Mouse (Mus musculus) embryonic facial prominence, embryonic 12.5 days (tissue): ENCODE data around the gene Galk2. TPM values are rescaled to one million over a fixed set of nuclear protein-coding genes. Genes with fewer than 3 reads are reported as not detected.

Experiments
- ATAC-seq: fragments of 200-750 bp; cut with Nextera tagmentation; 2 replicates; pipeline ENCODE4 v1.8.0; 2017; ENCODE audit not compliant: insufficient number of reproducible peaks, insufficient read depth, low FRiP score, low TSS enrichment
- H3K27ac ChIP-seq: fragments of 300-500 bp; sonication (generic); 2 replicates; pipeline ENCODE4 v1.5.1; 2016; ENCODE audit warnings: mild to moderate bottlenecking
- H3K27me3 ChIP-seq: fragments of 300-500 bp; sonication (generic); 2 replicates; pipeline ENCODE4 v1.6.1; 2016; ENCODE audit warnings: mild to moderate bottlenecking, moderate library complexity
- H3K36me3 ChIP-seq: fragments of 300-500 bp; sonication (generic); 2 replicates; pipeline ENCODE4 v1.6.1; 2016; ENCODE audit warnings: mild to moderate bottlenecking
- H3K4me1 ChIP-seq: fragments of 300-500 bp; sonication (generic); 2 replicates; pipeline ENCODE4 v1.6.1; 2016
- H3K4me2 ChIP-seq: fragments of 300-500 bp; sonication (generic); replicated peaks from 2 replicates; pipeline ENCODE4 v1.6.1; 2016; ENCODE audit warnings: mild to moderate bottlenecking, moderate library complexity
- H3K4me3 ChIP-seq: fragments of 300-500 bp; sonication (generic); 2 replicates; pipeline ENCODE4 v1.5.1; 2016; ENCODE audit warnings: mild to moderate bottlenecking
- H3K9ac ChIP-seq: fragments of 300-500 bp; sonication (generic); 2 replicates; pipeline ENCODE4 v1.6.1; 2016; ENCODE audit warnings: mild to moderate bottlenecking, moderate library complexity
- H3K9me3 ChIP-seq: fragments of 300-500 bp; sonication (generic); 2 replicates; pipeline ENCODE4 v1.6.1; 2016; ENCODE audit warnings: mild to moderate bottlenecking, moderate library complexity
- WGBS: fragments of 180-500 bp; shearing (Covaris S2); methylation state at CpG from one replicate; pipeline ENCODE4 v1.1.7; 2016; 5-methylcytosine and 5-hydroxymethylcytosine counted together
- polyA plus RNA-seq: library from polyadenylated mRNA; unstranded; fragments of >200 nt; fragmentation: Nextera tagmentation; extraction: Ambion mirVana; gene quantifications from 2 replicates; pipeline ENCODE4 v1.2.1, GENCODE M21; 2016

The Galk2 gene
- polyA plus RNA-seq, 1 experiment from 2014 or later = 40.3 TPM

DNA sequence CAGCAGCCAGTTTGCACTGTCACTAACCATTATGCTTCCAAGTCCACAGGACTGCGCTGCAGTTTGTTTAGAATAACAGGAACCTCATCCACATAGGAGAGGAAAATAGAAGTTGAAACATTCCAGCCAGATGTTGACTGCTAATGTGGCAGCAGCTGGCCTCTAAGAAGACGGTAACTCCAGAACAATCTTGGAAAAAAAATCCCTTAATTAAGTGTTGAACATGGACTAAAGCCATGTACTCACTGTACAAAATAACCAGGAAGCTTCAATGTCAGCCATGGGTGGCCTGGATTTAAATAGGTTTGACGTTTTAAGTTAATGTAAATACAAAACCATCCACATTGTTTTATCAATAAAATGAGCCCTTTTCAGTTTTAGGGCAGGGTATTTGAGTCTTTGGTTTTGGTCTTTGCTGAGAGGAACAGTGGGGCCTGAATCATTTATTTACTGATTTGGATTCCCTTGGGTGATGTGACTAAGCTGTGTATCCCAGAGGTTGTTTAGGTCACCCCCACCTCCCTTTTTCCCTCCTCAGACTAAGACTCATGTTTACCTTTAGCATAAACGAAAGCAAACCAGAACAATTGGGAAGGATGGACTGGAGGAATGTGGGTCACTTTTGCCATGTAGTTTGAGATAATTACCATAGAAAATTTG, 47.6 kb downstream of the Galk2 start:
- Histone ChIP-seq H3K4me1 (no peaks in the 10 kb centered on the region), H3K4me2 (no peak overlapping the region), H3K27me3 (no peaks in the 10 kb centered on the region), H3K36me3 (0 out of 2 replicates have a peak, but pooled peaks cover 11% of the 10 kb centered on the region), H3K9ac (no peak overlapping the region), H3K27ac (no peak overlapping the region), H3K9me3 (no peaks in the 10 kb centered on the region), H3K4me3 (no peak overlapping the region)
- WGBS = 67% methylated on average over 4 of the region's 4 CpGs
- no peak for ATAC-seq

DNA sequence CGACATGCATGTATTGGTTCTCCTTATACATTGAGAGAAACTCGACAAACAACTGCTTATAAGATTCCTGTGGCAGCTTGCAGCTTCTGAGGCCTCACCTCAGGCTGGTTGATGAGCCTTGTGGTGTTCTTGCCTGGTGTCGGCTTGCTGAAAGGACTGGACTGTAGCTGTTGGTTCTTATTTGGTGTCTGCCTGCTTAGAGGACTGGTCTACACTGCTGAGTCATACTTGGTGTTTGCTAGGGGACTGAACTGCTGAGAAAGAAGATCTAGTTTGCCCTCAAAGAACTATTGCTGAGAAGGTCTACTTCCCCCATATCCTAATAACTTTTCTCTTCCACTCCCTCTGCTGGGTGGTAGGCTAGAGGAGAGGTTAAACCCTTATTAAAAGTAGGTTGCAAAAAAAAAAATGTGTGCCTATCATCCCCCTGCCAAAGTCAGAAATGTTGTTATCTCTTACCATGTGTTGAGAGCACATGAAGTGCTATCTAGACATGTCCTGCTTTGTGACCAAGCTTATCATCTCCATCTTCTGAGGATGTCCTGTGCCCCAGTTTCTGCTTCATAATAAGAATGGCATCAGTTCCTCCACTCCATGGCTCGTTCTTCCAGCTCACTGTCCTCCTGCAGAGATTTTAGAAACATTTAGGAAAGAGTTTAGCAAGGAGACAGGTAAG, 48.8 kb downstream of the Galk2 start:
- Histone ChIP-seq H3K36me3 (0 out of 2 replicates have a peak, but pooled peaks cover 11% of the 10 kb centered on the region), H3K9me3 (no peaks in the 10 kb centered on the region), H3K9ac (no peak overlapping the region), H3K4me2 (no peak overlapping the region), H3K27me3 (no peaks in the 10 kb centered on the region), H3K27ac (no peak overlapping the region), H3K4me1 (no peaks in the 10 kb centered on the region), H3K4me3 (no peak overlapping the region)
- 83% methylated on average over 4 of the region's 4 CpGs for WGBS
- no peak for ATAC-seq

DNA sequence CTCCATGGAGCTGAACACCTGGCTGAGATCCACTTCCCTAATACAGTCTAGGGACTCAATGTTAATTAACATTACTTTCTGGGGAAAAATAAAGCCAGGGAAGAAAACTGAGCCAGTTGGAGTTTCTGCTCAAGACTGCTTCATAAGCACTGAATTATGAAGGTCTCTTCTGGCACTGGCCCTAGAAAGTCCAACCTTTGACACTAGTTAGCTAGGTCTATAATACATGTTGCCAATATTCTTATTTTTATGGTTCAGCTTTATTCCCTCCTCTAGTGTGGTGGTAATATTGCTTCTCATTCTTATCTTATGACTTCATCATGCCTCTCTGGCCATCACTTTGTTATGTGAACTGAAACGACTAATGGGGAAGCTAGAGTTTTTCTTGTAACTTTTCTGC, 55.3 kb downstream of the Galk2 start:
- no peak overlapping the region for H3K27ac ChIP-seq
- 70% methylated on average over 1 of the region's 1 CpGs for WGBS
- H3K27me3 ChIP-seq = no peaks in the 10 kb centered on the region
- ATAC-seq = no peak
- no peaks in the 10 kb centered on the region for H3K9me3 ChIP-seq
- H3K4me1 ChIP-seq = peaks cover 14% of the 10 kb centered on the region; the same call in 1 of the 2 replicates
- no peak overlapping the region for H3K4me3 ChIP-seq
- no peak overlapping the region for H3K9ac ChIP-seq
- H3K4me2 ChIP-seq = no peak overlapping the region
- H3K36me3 ChIP-seq = no peaks in the 10 kb centered on the region

DNA sequence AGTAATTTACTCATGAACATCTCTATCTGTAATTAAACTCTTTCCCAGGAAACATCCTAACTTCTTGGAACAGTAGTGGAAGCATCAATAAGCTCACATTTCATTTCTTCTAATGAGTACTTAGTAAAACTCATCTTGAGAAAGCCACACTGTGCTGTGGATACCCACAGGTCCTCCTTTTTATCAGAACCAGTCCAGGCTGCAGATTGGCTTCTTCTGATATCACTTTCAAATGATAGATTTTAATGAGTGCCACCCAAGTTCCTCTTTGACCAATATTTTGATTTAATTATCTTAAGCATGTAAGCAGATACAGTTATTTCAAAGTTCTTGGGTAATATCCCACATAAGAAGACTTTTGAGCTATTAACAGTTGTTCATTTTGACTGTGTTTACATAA, 55.8 kb downstream of the Galk2 start:
- Histone ChIP-seq H3K36me3 (no peaks in the 10 kb centered on the region), H3K4me3 (no peak overlapping the region), H3K27me3 (no peaks in the 10 kb centered on the region), H3K9me3 (no peaks in the 10 kb centered on the region), H3K27ac (no peak overlapping the region), H3K9ac (no peak overlapping the region), H3K4me2 (no peak overlapping the region), H3K4me1 (peaks cover 14% of the 10 kb centered on the region; the same call in 1 of the 2 replicates)
- ATAC-seq = no peak

- Histone ChIP-seq H3K27ac (no peak overlapping the region), H3K4me2 (no peak overlapping the region), H3K4me3 (no peak overlapping the region), H3K9ac (no peak overlapping the region), H3K4me1 (peaks cover 14% of the 10 kb centered on the region; the same call in 1 of the 2 replicates), H3K27me3 (no peaks in the 10 kb centered on the region), H3K9me3 (no peaks in the 10 kb centered on the region), H3K36me3 (no peaks in the 10 kb centered on the region)
- WGBS = 53% methylated on average over 11 of the region's 11 CpGs
- 0 out of 2 replicates have a peak, but pooled peaks have one; percentile 35 for ATAC-seq
These were observed 57.9 kb downstream of the Galk2 start for GRCm38 (mm10) chr2:125916652-125917296.

GRCm38 (mm10) chr2:125917297-125917679, 58.4 kb downstream of the Galk2 start:
- Histone ChIP-seq H3K4me1 (peaks cover 14% of the 10 kb centered on the region; the same call in 1 of the 2 replicates), H3K27me3 (no peaks in the 10 kb centered on the region), H3K4me3 (no peak overlapping the region), H3K27ac (no peak overlapping the region), H3K36me3 (no peaks in the 10 kb centered on the region), H3K4me2 (no peak overlapping the region), H3K9ac (no peak overlapping the region), H3K9me3 (no peaks in the 10 kb centered on the region)
- ATAC-seq = no peak
- WGBS = 48% methylated on average over 3 of the region's 3 CpGs

DNA sequence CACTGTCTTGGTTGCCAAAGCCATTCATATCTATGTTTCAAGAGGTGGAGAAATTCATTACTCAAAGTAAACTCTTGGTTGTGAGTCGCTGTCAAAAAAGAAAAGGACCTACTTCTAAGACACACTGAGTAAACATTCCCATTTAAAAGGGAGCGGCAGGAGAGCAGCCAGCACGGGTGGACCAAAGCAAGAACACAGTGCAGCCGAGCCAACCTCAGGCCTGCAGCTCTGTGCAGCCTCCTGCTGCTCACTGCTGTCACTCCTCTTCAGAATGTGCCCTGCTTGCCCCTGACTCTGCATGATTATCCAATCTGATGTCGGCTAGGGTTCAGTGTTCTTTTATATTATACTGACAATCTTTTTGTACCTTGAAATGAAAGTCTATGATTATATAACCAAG, 62.4 kb downstream of the Galk2 start:
- WGBS = 62% methylated on average over 5 of the region's 5 CpGs

DNA sequence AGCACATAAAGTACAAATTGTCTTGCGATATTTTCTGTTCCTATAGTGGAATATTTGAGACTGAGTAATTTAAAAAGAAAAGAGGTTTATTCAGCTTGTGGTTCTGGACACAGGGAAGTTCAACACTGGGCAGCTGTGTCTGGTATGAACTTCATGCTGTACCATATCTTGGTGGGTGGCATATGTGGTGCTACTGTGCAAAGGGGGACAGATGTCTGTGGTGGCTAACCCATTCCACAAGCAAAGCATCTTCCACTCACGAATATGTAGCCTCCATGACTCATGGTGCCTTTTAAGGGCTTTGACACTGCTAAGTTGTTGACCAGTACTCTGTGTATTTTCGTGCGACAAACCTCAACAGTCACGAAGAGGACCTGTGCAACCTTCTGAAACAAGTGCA, 63.2 kb downstream of the Galk2 start:
- whole genome bisulfite sequencing = 93% methylated on average over 5 of the region's 5 CpGs
- H3K9ac ChIP-seq = no peak overlapping the region
- H3K27ac ChIP-seq = no peak overlapping the region
- H3K36me3 ChIP-seq = no peaks in the 10 kb centered on the region
- no peak overlapping the region for H3K4me2 ChIP-seq
- no peaks in the 10 kb centered on the region for H3K27me3 ChIP-seq
- no peak overlapping the region for H3K4me3 ChIP-seq
- H3K9me3 ChIP-seq = no peaks in the 10 kb centered on the region
- H3K4me1 ChIP-seq = peaks cover 13% of the 10 kb centered on the region; the same call in 1 of the 2 replicates
- no peak for ATAC-seq

More for the DNA sequence above, 62.4 kb downstream of the Galk2 start:
- Histone ChIP-seq H3K9ac (no peak overlapping the region), H3K4me1 (peaks cover 19% of the 10 kb centered on the region; the same call in 1 of the 2 replicates), H3K27ac (no peak overlapping the region), H3K9me3 (no peaks in the 10 kb centered on the region), H3K4me2 (no peak overlapping the region), H3K36me3 (no peaks in the 10 kb centered on the region), H3K27me3 (no peaks in the 10 kb centered on the region), H3K4me3 (no peak overlapping the region)
- ATAC-seq = no peak

- Histone ChIP-seq H3K36me3 (no peaks in the 10 kb centered on the region), H3K9ac (no peak overlapping the region), H3K4me3 (no peak overlapping the region), H3K27ac (no peak overlapping the region), H3K9me3 (no peaks in the 10 kb centered on the region), H3K4me2 (no peak overlapping the region), H3K27me3 (no peaks in the 10 kb centered on the region), H3K4me1 (peaks cover 6% of the 10 kb centered on the region; the same call in 1 of the 2 replicates)
- ATAC-seq = no peak
- 73% methylated on average over 4 of the region's 4 CpGs for WGBS
These were observed 64.0 kb downstream of the Galk2 start for GRCm38 (mm10) chr2:125922877-125923276.

DNA sequence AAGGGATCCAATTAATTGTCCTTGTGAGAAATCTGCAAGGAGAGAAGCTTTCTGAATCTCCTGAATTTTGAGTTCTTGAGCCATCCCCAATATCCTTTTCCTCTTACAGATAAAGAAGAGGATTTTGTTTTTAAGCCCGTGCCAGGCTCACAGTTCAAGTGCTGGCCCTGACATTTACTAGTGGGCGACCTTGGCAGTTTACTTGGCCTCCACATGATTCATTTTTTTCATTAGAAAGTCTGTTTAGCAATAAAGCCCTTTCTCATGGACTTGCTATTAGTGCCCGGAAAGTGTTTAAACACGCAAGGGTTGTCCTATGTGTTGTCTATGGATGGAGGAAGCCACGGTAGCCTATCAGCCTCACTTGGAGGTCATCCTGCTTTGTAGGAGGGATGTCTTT, 64.4 kb downstream of the Galk2 start:
- no peaks in the 10 kb centered on the region for H3K9me3 ChIP-seq
- H3K4me3 ChIP-seq = no peak overlapping the region
- no peak overlapping the region for H3K27ac ChIP-seq
- H3K9ac ChIP-seq = no peak overlapping the region
- H3K36me3 ChIP-seq = no peaks in the 10 kb centered on the region
- no peak overlapping the region for H3K4me2 ChIP-seq
- WGBS = 90% methylated on average over 5 of the region's 5 CpGs
- H3K4me1 ChIP-seq = 0 out of 2 replicates have a peak, but pooled peaks cover 5% of the 10 kb centered on the region
- H3K27me3 ChIP-seq = no peaks in the 10 kb centered on the region
- no peak for ATAC-seq

DNA sequence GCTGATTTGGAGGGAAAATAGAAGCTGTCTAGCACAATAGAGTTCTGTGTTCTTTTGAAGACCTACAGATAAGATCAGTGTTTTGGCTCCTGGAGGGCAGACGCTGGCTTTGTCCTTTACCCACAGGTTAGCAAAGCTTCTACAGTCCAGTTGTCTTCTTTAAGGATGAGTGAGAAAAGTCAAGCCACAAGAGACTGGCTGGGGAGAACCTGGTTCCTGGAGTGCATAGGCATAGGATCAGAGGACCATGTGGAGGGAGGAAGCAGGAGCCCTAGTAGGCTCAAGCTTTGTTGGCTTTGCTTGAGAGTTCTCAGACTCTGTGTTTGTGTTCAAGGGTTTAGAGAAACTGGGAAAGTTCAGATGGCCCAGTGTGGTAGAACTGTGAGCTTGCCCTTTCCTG, 65.6 kb downstream of the Galk2 start:
- H3K4me1 ChIP-seq = 0 out of 2 replicates have a peak, but pooled peaks cover 5% of the 10 kb centered on the region
- H3K27me3 ChIP-seq = no peaks in the 10 kb centered on the region
- H3K36me3 ChIP-seq = no peaks in the 10 kb centered on the region
- no peak overlapping the region for H3K4me2 ChIP-seq
- ATAC-seq = no peak
- no peak overlapping the region for H3K4me3 ChIP-seq
- 50% methylated on average over 1 of the region's 1 CpGs for WGBS
- H3K9ac ChIP-seq = no peak overlapping the region
- no peaks in the 10 kb centered on the region for H3K9me3 ChIP-seq
- H3K27ac ChIP-seq = no peak overlapping the region

DNA sequence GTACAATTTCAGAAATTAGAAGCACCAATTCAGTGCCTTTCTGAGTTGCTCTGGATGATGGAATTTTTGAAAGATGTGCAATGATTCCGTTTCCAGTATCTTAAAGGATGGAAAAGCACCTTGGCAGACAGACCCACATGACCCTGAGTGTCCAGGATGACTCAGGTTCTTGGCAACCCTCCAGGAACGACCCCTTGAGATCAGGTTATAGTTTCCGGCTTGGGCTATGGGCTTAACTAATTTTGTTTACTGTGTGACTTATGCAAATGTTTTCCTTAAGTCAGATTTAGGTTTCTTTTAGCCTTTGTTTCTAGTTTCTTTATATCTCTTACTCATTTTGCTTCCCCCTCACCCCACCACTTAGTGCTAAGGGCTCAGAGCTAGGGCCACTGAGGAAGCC, 66.2 kb downstream of the Galk2 start:
- Histone ChIP-seq H3K27me3 (no peaks in the 10 kb centered on the region), H3K4me2 (no peak overlapping the region), H3K4me3 (no peak overlapping the region), H3K36me3 (no peaks in the 10 kb centered on the region), H3K4me1 (0 out of 2 replicates have a peak, but pooled peaks cover 5% of the 10 kb centered on the region), H3K9me3 (no peaks in the 10 kb centered on the region), H3K9ac (no peak overlapping the region), H3K27ac (no peak overlapping the region)
- no peak for ATAC-seq
- WGBS = 74% methylated on average over 3 of the region's 3 CpGs
